Mouse (Mus musculus) common myeloid progenitor, adult 5-6 weeks (primary cell): ENCODE measurements at regions not wholly inside any gene's neighbourhood (a gene's known extent, or its start where the extent isn't known, plus 50 kb on each side); places are given as distances from the start of the nearest gene placed in this dataset.
A peak's percentile ranks its signal among the peaks of the same experiment; 100 is the strongest.
"Not testable (repeated sequence)": the region's sequence is repeated elsewhere in the genome, so short reads cannot be mapped to it uniquely, and the experiment has no call there.

Source experiments
- ATAC-seq: replicated peaks from 2 replicates; pipeline ENCODE4 v1.8.0; 2016; ENCODE audit warnings: low read depth, mild to moderate bottlenecking, moderate TSS enrichment, inconsistent platforms; ENCODE audit not compliant: poor library complexity, severe bottlenecking

DNA sequence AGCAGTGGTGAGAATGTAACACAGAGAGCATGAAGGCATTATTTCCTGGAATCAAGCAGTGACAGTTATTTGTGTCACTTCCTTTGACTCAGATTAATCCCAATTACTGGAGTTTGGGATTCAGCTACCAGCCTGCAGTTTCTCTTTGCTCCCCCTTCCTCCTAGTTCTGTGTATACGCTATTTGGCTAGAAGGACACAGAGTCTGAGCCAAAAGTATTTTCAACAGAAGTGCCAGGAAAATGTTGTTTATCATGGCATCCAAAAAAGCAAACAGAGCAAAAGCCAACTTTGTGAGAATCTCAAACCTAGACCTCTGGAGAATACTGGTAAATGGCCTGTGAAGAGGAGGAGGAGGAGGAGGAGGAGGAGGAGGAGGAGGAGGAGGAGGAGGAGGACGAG lies 600.4 kb downstream of the Crisp4 start:
- ATAC-seq: no peak

DNA sequence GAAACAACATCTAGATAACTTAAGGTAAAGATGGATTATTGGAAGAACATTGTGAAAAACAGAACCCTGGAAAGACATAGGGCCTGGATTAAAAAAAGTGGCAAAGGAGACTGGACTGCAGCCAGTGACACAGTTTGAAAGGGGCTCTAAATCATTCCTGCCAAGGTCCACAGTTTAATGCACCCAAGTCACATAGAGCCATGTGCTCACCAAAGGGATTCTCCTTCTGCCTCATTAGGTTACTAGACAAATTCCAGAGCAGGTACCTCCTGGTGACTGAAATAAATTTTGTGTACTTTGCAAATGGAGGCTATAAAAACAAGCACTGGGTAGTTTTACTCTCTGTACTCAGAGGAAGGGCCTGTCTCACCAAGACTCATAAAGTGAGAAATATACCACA lies 607.5 kb downstream of the Crisp4 start:
- no peak for ATAC-seq

DNA sequence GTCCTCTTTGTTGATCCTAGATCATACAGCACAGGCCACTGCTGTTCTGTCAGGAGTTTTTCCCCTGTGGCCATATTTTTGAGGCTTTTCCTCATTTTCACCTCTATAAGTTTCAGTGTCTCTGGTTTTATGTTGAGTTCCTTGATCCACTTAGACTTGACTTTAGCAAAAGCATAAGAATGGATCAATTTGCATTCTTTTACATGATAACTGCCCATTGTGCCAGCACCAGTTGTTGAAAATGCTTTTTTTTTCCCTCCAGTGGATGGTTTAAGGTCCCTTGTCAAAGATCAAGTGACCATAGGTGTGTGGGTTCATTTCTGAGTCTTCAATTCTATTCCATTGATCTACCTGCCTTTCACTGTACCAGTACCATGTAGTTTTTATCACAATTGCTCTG lies 614.4 kb downstream of the Crisp4 start:
- not testable (repeated sequence) for ATAC-seq

DNA sequence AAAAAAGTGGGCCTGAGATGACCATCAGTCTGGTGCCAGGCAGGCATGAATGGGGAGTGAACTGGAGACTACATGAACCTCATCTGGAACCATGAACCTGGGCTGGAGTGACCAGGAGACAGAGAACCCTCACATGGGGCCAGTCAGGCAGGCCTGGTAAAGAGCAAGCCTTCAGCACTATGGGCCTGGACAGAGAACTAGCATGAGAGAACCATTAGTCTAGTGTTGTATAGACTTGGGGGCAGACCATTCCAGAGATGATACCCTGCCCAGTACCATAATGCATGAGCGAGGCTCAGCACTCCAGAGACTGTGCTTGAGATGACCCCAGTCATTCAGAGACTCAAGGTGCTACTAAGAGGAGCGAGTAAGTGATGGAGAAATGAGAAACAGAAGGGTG lies 625.6 kb downstream of the Crisp4 start:
- ATAC-seq: no peak

DNA sequence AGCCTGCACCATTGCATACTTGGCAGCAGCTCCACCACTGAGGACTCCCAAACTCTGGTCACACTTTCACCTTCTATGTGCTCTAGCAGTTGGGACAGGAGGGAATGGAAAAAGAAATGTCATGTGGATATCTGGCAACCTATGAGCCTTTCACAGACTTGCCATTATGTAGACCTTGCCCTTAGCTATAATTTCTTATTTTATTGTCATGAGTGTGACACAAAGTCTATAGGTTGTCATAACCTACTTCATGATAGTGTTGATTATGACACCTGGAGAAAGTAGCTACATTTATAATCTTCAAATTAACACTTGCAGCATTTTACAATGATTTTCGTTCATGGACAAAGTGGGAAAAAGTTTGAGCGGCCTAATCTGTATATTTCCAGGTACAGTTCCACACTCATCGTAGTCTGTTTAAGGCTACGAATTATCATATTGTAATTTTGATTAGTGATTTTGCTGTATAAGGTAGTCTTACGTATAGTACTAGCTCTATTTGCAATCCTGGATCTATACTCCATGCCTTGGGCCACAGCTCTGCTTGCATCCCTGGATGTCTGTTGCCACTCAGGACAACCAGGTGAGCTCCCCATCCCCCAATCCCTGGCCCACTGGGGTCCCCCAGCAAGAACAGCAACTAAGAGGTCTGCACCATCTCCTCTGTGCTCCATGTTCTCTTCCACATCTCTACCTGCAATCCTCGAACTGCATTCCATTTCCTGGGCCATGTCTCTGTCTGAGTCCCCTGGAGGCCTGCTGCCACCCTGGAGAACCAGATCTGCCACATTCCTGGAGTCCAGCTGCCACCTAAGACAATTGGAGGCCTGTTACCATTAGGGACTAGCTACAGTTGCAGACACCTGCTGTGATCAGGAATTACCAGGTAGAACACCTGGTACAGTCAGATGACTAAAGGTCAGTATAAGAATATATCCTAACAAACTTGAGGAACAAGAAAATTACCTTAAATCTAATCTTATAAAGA lies 639.3 kb downstream of the Crisp4 start:
- ATAC-seq: no peak

DNA sequence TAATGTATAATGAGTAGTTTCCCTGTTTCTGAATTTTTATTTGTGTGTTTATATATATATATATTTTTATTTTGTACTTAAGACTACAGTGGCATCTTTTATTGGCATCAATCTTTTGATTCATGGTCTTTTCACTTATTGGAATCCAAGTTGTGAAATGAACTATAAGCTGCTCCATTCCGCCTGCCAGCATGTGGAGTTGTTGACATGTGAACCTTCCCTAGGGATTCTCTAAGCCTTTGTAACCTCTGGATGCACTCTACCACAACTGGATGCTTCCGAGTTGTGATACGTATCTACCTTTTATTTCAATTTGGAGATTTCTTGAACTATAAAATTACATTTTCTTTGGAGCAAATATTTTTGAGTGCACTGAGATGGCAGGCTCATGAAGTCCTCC lies 652.1 kb downstream of the Crisp4 start:
- no peak for ATAC-seq

DNA sequence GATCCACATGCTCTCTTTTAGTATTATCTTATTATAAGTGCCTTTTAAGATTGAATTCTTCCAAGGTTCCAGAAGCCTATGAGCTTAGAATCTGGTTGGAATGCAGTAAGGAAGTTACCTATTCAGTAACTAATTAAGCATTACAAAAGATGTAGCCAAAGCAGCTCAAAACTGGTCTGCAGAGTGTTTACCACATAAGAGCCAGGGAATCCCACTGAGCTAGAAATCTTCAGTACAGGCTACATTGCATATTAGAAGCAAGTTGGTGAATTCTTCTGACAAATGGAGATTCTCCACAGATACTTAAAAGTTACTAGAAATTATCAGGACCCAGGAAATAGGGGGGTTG lies 655.9 kb downstream of the Crisp4 start:
- ATAC-seq: not testable (repeated sequence)

DNA sequence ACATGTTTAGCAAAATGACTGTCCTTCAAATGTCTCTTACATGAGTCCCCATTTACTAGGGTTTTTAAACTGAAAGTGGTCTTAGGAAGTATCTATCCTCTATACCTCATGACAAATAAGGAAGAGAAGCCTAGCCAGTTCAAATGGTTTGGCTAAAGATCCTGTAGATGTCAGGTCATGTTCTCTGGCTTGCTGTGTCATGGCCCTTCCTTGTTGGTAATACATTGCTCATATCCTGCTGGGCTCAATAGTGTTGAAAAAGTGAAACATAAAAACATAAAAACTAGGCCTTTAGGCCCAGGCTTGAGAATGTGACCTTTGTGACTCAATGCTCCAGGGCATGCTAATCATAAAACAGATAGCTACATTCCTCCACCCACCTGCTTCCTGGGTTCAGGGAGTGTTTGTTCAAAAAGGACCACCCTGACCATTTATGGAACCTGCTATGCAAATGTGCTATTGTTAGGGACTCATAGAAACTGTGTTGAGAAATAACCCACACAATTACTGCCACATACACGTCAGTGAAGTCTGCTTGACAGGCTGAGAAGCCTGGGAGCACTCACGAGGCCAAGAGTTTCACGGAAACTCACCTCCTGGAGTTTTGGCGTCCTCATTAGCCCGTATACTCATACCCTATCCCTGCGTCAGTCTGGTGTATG lies 656.4 kb downstream of the Crisp4 start:
- not testable (repeated sequence) for ATAC-seq

DNA sequence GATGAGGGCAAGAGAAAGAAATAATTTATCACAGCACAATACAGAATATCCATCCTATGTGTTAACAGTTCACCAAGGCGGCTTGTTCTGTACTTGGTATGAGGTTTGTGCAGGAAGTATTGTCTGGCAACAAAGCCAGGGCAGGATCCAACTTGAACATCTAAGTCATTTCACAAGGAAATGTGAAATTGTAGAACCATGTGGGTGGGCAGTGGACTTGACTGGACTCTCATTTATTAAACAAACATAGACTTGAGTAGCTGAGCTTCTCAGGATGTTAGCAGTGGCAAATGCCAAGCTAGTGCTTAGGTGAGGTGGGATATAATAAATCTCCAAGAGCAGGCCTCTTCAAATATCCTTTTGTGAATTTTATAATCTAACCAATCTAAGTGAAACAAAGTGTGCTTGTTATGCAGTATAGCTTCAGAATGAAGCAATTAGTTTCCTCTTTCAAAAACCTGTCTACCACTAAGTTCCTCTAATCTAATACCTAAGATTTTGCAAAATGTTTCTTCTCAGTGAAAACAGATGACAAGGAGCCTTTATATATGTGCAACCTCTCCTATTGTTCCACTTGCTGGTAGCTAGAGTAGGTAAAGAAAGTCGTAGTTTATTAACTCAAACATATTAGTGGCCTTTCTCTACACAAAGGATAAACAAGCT lies 694.4 kb downstream of the Crisp4 start:
- no peak for ATAC-seq

DNA sequence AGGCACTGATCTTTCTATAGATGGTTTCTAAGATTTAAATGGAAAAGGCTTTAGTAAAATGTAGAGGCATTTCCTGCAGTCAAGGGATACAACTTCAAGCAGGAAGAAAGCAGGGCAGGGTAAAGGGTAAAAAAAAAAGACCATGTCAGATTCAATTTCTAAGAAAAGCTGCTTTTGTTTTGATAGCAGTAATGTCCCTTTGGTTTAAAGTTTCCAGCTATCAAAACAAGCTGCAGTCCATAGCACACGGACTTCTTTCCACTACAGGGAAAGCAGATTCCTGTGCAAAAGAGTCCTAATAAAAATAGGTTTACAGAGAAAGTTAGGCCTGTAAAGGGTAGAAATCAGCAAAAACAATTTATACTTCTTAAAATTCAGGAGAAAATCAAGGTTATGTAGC lies 695.0 kb downstream of the Crisp4 start:
- ATAC-seq: no peak

DNA sequence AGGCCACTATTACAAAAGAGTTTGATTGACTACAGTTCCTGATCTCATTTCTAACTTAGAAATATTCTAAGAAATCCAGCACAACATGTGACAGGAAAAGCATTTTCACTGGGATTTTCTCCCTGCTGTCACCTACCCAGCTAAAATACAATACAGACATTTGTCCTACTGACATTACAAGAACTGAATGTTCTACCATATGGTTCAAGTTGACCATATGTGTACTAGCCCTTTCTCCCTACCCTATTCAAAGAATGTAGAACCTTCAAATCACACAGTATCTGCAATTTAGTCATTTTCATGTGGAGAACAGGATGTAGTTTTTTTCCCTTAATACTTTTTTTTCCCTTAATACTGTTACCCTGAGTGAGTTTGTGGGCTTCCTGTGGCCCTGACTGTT lies 695.4 kb downstream of the Crisp4 start:
- no peak for ATAC-seq

DNA sequence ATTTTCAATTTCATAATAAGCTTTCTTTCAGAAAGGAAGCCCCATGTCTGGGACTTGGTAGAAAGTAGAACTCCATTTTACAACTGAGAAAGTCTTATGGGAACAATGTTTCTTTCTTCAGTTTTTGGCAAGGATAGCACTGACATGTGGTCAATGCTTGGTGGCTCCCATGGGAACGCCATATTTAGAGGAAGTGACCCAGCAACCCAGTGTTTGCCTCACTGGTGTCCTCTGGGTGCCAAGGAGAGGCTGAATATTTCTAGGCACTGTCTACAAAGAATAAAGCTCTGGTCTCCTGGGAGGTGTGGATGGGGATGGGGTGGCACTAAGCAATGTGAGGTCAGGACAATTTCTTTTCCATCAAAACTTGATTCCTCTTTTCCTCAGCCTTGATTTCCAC lies 696.4 kb downstream of the Crisp4 start:
- no peak for ATAC-seq

DNA sequence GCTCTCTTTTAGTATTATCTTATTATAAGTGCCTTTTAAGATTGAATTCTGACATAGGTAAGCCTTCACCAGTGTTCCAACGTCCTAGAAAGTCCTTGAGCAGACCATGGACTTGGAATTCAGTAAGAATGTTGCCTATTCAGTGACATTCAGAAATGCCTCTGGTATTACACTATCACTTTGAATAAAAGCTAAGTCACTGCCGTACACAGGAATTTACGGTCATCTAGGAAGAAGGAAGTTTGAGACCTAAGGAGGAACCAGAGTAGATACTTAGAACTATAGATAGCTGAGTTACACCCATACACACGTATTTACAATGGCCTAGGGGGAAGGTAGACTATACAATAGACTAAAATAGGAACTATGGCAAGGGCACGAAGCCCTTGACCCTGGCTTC lies 711.6 kb downstream of the Crisp4 start:
- not testable (repeated sequence) for ATAC-seq

DNA sequence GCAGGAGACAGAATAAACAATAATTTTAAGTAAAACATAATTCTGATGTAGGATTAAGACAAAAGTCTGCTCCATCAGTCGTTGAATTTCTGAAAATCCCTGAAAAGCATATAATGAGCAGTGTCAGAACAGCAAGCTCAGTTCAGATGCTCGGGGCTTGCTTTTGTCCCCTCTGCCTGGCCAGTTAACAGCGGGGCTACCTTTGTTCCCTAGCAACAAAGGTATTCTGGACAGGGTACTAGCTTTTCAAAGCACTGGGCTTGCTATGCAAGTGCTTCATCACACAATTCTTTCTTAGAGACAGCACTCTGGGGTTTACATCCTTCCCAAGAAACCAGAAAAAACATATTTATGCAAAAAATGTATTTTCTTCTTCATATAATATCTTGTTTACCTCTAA lies 729.7 kb downstream of the Crisp4 start:
- ATAC-seq: no peak

DNA sequence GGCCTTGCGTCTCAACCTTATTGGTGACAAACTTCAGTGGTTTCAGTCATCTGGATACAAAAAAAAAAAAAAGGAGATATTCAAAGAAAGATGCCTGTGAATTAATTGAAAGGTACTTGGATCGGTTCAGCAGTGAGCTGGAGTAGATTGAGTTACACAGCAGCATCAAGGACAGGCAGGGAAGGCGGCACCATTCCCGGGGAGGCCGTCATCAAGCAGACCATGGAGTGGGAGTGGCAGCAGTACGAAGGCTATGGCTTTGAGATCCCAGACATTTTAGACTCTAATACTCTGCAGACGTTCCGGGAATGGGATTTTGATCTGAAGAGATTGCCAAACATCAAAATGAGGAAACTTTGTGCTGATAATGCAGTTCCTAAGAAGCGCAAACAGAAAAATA lies 750.8 kb downstream of the Crisp4 start:
- no peak for ATAC-seq

DNA sequence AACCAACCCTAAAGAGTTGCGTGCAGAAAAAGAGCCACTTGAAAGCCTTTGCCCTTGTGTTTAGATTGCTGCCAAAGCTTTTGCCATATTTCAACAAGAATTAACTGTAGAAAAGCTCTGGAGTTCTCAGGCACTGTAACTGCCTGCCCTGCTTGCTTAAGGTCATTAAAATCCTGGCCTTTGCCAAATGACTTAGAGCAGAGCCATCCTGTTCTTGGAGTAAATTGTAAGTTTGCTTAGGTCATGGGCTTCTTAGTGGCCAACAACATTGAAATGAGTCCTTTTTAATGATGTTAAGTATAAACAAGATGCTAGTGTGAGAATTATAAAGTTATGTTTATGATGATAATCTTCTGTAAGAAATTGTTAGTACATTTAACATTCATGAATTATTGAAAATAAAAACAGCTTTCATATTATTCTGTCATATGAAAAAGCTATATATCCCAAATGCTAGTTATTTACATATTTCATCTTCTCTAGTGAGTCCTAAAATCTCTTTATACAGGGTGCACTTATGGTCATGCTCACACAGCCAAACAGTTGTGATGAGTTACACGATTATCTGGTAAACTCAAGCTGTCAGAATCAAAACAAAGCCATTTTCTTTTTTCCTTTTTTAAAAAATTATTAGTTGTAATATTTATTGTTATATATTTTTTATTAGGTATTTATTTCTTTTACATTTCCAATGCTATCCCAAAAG lies 753.4 kb downstream of the Crisp4 start:
- ATAC-seq: no peak

DNA sequence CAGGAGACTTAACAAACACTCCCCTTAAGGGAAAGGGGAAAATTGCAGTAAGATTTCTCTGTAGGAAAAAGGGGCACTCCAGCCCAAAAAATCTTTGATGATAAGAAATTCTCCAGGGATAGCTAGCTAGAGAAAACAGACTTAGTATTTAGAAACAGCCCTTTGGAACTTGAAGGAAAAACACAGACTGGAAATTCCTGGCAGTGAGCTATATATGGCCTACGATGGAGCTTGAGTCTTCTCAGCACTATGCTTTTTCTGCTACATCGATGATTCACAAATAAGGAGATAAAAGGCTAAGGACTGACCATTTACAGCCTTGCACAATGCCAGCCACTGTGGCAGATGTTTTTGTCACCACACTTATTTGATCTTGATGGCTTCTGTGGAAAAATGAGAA lies 768.1 kb downstream of the Crisp4 start:
- no peak for ATAC-seq

DNA sequence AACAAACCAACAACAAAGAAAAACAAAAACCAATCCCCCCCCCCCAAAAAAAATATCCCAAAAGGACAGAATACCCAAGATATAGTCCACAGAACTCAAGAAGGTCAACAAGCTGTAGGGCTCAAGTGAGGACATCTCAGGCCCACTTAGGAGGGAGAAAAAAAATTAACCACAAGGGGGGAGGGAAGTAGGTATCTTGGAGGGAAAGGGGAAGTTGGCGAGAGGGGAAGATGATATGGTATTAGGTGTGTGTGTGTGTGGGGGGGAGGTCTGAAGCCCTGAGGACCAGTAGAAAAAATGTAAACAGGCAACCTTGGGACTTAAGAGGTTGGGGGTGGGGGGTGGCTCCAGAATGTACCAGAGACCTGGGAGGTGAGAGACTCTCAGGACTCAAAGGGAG lies 797.4 kb downstream of the Crisp4 start:
- peak; percentile 63 for ATAC-seq

DNA sequence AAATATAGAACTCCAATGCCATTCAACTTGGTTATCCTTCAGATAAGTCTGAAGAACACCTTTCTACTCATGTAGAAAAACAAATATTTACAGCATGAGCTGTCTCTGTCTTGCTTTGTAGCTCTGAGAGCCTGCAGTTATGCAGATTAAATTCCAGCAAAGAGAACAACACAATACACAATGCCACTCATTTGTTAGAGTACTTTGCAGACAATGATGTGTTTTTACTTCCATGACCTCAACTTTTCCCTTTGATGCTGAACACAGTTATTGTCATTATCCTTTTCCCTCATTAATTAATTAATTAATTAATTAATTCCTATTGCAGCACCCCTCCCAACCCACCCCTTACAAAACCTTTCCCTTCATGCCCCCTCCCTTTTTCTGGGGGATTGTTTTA lies 807.9 kb downstream of the Crisp4 start:
- no peak for ATAC-seq

DNA sequence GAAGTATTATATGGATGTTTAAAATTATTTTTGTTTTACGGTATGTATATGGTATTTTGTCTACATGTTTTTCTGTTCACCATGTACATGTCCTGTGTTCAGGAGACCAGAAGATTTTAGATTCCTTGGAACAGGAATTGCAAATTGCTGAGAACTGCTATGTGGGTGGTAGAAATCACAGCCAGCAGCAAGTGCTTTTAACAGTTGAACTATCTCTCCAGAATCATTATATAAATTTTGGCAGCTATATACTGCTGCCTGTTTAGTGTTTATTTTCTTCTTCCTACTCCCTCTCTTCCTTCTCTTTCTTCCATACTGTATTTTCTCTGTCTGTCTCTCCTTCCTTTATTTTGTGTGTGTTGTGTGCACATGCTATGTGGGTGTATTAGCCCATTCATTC lies 834.3 kb downstream of the Crisp4 start:
- not testable (repeated sequence) for ATAC-seq
